Mouse (Mus musculus): ENCODE results near the gene Snrpf.
A peak's percentile ranks its signal among the peaks of the same experiment; 100 is the strongest.

Snrpf gene

DNA sequence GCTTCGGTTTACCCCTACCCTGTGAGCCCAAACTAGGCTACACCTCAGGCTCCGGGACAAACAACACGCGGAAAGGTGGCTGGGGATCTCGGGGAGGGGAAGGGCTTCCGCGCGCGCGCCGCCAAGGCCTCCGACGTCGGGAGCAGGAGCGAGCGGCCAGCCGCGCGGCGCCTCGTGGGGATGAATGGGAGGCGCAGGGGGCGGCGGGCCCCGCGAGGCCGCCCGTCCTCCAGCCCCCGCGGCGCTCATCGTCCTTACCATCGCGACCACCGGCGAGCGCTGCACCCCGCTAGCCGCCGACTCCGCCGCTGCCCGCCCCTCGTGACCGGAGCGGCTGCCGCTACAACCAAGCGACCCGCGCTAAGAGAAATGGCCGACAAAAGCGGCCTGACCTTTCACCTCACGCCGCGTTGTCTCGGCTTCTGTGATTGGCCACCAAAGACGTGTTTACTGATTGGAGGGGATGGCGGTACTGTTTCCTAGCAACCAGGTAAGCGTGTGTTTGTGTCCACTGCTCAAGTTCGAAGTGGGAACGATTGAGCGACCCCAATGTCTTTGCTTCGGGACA lies at the start of gene Snrpf:
Gene Snrpf, minus strand, starts transcription at position 426 of the 568 bp plus-strand sequence.
- DNase-seq (ENCODE audit: low spot score in 2 of 2), result peak; percentile 86 to 92

- DNase-seq (ENCODE audit: low spot score in 2 of 2), result no peak
Observed at GRCm38 (mm10) chr10:93635941-93636340, 46.4 kb upstream of the Snrpf start.

DNA sequence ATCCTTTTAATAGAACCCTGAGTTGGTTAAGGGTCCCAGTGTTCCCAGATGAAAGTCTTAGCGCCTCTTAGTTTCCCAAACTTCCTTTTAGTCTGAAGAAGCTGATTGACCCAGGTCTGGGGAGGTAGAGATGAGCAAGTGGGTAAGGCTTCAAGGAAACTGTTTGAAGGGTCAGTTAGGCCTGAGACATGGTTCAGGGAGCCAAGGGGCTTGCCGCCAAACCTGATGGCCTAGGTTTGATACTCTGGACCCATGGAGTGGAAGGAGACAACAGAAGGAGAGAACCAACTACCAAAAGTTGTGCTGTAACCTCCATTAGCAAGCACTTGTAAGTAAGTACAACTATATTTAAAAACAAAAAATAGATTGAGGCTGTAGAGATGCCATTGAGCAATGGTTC lies 44.5 kb upstream of the Snrpf start:
- no peak for DNase-seq (ENCODE audit: low spot score in 2 of 2)

- DNase-seq (ENCODE audit: low spot score in 2 of 2), result no peak
Observed at GRCm38 (mm10) chr10:93633563-93633962, 44.1 kb upstream of the Snrpf start.

DNA sequence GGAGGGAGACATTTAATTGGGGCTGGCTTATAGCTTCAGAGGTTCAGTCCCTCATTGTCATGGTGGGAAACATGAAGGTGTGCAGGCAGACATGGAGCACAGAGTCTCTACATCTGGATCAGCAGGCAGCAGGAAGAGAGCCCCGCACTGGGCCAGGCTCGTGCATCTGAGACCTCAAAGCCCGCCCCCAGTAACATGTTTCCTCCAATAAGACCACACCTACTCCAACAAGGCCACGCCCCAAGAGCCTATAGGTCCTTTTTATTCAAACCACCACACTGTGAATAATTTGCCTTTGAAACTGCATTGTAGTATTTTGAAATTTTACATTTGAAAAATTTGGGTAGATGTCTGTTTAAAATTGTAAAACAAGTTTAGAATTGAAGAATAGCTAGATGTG lies 42.6 kb upstream of the Snrpf start:
- no peak for DNase-seq (ENCODE audit: low spot score in 2 of 2)

- no peak for DNase-seq (ENCODE audit: low spot score in 2 of 2)
Observed at GRCm38 (mm10) chr10:93630310-93630709, 40.8 kb upstream of the Snrpf start.

DNA sequence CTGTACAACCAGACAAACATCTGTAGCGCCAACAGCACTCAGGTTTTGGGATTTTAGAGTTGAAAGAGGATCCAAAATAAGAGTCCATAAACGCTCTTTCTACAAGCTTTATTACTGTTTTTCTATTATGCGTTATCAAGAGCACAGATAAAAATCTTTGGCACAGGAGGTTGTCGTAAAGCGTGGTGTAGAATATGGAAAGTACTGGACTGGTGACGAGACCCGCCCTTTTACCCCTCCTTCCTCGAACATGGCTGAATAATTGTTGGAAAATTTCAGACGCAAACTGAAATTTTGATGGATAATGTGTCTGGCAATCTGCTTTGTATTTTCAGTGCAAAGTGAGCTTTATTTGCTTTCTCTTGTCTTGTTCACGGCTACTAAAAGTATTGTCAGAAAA lies 34.6 kb upstream of the Snrpf start:
- no peak for DNase-seq (ENCODE audit: low spot score in 2 of 2)

- no peak for DNase-seq (ENCODE audit: low spot score in 2 of 2)
Observed at GRCm38 (mm10) chr10:93623725-93624124, 34.2 kb upstream of the Snrpf start.

- no peak for DNase-seq (ENCODE audit: low spot score in 2 of 2)
Observed at GRCm38 (mm10) chr10:93620438-93621179, 31.1 kb upstream of the Snrpf start.

- DNase-seq (ENCODE audit: low spot score in 2 of 2), result no peak
Observed at GRCm38 (mm10) chr10:93614850-93615249, 25.3 kb upstream of the Snrpf start.

GRCm38 (mm10) chr10:93611419-93612007 lies 22.0 kb upstream of the Snrpf start:
- DNase-seq (ENCODE audit: low spot score in 2 of 2), result no peak

DNA sequence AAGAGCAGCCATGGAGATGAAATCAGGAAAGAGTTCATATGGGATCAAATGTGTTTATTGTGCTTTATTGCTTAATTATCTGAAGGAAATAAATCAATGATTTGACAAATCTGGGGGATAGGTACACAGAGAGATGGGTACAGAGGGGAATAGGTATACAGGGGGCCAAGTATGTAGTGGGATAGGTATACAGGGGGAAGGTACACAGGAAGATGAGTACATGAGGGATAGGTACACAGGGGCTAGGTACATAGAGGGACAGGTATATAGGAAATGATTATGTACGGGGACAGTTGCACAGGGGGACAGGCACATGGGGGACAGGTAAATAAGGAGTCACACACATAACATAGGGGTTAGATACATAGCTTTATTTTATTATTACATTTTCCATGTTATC lies 21.4 kb upstream of the Snrpf start:
- DNase-seq (ENCODE audit: low spot score in 2 of 2), result no peak

GRCm38 (mm10) chr10:93609236-93609635 lies 19.7 kb upstream of the Snrpf start:
- DNase-seq (ENCODE audit: low spot score in 2 of 2), result no peak

DNA sequence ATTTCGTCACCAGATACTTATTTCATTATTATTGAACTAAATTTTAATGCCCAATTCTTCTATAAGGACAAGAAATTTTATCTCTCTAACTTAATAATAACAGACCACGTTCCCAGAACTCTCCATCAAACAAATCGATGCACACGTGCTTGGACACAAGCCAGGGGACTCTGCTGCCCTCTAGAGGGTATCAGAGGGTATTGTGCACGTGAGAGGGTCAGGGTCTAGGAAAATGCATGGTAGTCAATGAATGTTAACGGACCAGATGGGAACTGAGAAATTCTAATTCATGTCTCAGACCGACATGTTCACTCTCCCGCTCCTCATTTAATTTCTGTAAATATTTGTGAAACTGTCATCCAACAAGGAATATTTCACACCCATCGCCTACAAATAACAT lies 18.5 kb upstream of the Snrpf start:
- no peak for DNase-seq (ENCODE audit: low spot score in 2 of 2)

DNA sequence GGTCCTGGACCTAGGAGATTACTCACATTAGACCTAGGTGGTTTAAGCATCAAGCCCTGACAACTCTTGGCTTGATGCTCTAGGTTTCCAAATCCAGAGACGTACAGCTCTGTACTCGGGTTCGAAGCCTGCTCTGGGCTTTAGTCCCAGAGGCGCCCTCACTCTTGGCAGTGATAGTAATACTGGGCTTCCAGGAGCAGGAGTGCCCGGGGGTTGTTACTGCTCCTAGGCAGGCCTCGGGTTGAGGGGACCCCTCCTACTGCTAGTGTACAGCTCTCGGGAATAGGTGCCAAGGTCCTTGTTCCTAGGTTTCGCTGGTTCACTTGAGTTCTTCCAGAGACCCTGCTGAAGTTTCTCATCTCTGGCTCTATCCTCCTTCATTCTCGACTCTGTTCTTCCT lies 16.8 kb upstream of the Snrpf start:
- no peak for DNase-seq (ENCODE audit: low spot score in 2 of 2)

- no peak for DNase-seq (ENCODE audit: low spot score in 2 of 2)
Observed at GRCm38 (mm10) chr10:93603256-93603655, 13.8 kb upstream of the Snrpf start.

- DNase-seq (ENCODE audit: low spot score in 2 of 2), result no peak
Observed at GRCm38 (mm10) chr10:93602309-93602708, 12.8 kb upstream of the Snrpf start.

DNA sequence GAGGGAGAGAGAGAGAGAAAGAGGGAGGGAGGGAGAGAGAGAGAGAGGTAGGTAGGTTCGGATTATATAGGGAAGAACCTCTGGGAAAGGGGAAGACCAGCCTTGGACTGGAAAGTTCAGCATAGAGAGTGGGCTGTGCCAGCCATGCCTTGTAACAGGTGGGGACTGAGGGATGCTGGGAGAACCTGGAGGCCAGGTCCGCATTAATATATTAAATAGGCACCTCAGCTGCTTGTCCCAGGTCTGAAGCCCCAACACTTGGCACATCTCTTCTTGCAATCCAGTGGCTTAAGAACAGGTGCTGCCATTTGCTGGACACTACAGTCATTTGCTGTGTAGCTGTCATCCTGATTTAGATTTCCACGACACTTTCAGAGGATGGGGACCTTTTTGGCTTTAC lies 7.1 kb upstream of the Snrpf start:
- no peak for DNase-seq (ENCODE audit: low spot score in 2 of 2)

DNA sequence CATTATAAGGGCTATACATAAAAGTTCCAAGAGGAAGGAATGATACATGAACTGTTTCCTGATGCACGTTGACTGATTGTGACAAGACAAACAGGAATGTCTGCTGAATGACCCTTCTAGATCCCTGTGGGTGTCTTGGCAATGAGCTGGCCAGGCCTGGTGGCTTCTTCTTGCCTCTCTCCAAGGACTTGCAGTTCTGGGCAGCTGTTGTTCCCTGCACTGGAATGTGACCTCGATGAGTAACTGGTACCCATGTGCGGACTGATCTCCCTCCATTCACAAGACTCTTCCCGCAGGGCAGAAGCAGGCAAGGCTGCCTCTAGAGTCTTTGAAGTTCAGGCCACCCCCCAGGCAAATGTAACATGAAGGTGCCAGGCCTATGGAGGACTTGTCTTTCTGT lies 6.3 kb upstream of the Snrpf start:
- no peak for DNase-seq (ENCODE audit: low spot score in 2 of 2)

- peak; percentile 58 to 80 for DNase-seq (ENCODE audit: low spot score in 2 of 2)
Observed at GRCm38 (mm10) chr10:93594022-93594482, 4.5 kb upstream of the Snrpf start.

- DNase-seq (ENCODE audit: low spot score in 2 of 2), result no peak
Observed at GRCm38 (mm10) chr10:93592456-93592855, 3.0 kb upstream of the Snrpf start.

DNA sequence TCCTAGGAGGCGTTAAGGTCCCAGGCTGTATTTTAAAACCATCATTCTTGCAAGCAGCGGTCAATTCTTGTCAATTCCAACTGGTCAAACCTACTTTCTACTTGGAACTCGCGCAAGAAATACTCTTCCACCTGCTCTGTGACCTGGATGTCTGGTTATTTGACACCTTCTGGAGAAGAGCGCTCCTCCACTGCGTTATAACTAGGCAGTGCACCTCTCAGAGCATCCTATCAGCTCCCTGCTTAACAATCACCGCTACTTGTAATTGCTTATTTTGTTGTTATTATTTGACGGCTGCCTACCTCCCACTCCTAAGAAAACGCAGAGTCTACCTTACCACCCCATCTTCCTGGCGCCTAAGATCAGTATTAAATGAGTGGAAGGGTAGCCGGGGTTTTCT lies 710 bp downstream of the Snrpf start:
- DNase-seq (ENCODE audit: low spot score in 2 of 2), result no peak

DNA sequence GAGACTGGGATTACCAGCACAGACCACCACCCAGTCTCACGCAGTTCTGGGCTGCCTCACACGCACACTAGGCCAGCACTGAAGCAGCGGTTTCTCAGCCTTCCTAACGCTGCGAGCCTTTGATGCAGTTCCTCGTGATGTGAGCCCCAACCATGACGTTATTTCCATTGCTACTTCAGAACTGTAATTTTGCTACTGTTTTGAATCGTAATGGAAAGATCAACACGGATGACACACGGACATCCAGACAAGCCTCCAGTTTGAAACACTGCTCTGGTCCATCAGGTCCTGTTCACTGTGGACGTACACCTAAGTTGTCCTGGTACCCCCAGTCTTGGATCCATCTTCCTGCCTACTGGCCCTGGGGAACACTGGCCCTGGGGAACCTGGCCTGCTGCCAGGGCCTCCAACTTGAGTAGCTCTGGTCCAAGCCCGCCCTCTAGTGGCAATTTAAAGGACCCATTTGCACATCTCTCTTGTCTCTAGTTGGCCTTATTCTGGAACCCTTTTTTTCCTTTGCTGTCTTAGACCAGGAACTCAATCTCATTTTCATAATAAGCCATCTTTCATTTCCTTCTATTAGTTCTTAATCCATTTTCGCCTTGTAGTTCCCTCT lies 12.1 kb downstream of the Snrpf start:
- peak; percentile 45 to 70 for DNase-seq (ENCODE audit: low spot score in 2 of 2)
